Mouse (Mus musculus) lung, adult 18-20 months (tissue): ENCODE data around the gene Aadat.
"Not testable (repeated sequence)": the region's sequence is repeated elsewhere in the genome, so short reads cannot be mapped to it uniquely, and the experiment has no call there.

ENCODE experiments used
- DNase-seq, 2 experiments: peaks; one replicate each; pipeline ENCODE4 v3.0.0; 2022; ENCODE audit warnings: mixed read lengths in 2 of 2

Aadat gene

DNA sequence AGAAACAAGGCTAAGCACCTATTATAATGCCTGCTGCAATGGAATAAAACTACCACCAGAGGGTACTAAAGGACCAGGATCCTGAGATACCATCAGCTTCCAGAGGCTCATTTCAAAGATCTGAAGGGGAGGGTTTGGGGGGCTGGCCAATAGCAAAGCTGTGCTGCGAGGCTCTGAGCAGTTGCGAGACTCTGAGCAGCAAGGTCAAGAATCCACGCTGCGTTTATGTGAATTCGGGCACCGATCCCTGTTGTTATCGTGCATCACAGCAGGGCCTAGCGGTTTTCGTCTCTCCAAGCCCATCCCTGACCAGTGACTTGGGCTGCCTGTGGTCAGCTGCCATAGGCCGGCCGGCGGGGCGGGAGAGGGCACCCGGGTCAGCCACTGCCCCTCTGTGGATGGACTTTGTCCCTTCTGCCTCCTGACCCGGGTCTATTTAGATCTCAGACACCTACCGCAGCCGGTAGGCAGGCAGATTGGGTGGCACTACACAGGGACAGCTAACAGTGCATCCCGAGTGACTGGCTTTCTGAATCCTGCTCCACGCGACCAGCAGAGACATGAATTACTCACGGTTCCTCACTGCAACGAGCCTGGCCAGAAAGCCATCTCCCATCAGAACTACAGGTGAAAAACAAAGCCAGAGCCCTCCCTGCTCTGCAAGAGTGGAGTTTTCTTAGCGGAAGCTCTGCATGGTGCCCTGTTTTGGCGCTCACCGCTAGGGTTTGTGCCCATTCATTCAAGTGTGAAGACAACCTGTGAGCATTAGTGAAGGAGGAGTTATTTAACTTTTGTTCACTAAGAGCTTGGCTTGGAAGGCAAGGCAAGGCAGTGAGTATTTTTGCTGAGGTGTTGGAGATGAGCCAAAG lies at the start of gene Aadat:
Gene Aadat (plus strand): TSS at position 280 of the 869 bp plus-strand sequence.
- DNase-seq, result peak; percentile 12 to 29

- peak in 1 of 2 experiments; percentile 14 for DNase-seq
These were observed 38.9 kb upstream of the Aadat start for GRCm38 (mm10) chr8:60466686-60467335.

DNA sequence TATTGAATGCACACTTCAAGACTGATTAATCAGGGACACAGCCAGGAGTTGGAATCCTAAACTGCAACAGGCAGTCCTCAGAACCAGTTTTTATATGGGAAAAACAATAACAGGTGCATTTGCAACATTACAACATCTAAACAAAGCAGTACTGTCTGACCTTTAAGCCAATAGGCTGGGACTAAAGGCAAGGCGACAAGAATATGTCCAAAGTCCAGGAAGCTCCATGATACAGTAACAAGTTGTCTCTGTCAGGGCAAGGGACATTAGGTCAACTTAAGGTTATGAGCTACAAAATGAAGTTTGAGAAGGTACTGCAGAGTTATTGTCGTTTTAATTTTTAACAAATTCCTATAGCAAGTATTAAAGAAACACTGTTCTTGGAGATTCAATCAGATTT lies 15.6 kb upstream of the Aadat start:
- no peak for DNase-seq

- no peak for DNase-seq
These were observed 13.9 kb upstream of the Aadat start for GRCm38 (mm10) chr8:60491871-60492270.

DNA sequence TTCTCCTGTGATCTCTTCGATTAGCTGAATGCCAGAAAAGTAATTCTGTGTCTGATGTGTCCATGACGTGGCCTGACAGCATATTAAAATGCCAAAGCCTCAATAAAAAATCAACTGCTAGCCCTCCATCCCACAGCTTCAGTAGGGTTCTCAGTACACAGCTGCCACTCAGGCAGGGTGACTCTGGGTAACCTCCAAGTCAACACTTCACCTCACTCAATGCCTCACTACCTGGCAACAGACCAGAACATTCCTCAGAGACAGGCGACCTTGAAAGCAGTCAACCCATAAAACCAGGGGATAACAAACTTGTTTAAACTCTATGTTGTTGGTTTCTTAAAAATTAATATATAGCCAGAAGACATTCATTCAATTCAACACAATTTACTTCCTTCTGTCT lies 13.3 kb upstream of the Aadat start:
- DNase-seq, result no peak

DNA sequence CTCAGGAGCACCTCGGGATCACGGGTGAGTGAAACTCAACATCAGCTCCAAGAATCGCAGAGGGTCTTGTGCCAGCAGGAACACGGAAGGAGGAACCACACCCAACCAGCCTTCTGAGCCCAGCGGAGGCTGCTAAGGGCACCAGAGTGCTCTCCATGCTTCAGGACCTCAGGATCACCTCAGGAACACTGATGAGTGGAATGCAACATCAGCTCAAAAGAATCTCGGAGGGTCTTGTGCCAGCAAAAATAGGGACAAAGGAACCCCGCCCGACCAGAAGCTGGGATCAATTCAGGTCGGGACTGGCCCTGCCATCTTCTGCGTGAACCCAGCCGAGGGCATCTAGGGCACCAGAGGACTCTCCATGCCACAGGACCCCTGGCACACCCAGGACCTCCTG lies 11.1 kb upstream of the Aadat start:
- DNase-seq, result no peak

DNA sequence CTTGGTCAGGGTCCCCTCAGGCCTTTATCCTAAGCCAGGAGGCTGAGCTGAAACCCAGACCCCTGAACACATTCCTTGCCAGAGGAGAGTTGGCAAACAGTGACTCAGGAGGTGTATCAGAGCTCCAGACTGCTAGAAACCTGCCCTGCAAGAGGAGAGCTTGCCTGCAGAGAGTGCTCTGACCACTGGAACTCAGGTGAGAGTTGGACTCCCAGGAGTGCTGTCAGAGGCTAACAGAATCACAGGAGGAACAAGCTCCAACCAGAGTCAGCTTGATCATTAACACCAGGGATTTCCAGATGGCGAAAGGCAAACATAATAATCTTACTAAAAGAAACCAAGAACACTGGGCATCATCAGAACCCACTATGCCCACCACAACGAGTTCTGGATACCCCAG lies 10.7 kb upstream of the Aadat start:
- not testable (repeated sequence) for DNase-seq

DNA sequence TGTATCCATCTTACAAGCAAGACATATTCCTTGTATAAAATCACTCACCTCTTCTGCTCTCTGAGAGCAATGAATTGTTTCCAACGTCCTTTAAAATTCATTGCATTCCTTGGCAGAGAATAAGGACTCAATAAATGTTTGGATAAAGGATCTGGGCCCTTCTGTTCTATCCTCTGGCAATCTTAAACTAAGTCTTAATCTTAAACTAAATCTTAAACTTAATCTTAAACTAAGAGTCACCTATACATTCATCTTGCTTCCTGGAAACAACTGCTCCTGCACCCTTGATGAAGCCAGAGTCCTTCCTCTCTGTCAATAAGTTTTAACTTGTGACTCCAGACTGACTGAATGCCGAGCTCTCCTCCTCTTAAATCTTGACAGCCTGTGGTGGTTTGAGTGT lies 2.6 kb upstream of the Aadat start, which contains the start of gene Gm10283:
Gene Gm10283 (minus strand): TSS at position 101 of the 400 bp plus-strand sequence.
- no peak for DNase-seq

- no peak for DNase-seq
These were observed 12.6 kb downstream of the Aadat start for GRCm38 (mm10) chr8:60518286-60518685.

GRCm38 (mm10) chr8:60534945-60535344 lies 29.2 kb downstream of the Aadat start:
- no peak for DNase-seq

DNA sequence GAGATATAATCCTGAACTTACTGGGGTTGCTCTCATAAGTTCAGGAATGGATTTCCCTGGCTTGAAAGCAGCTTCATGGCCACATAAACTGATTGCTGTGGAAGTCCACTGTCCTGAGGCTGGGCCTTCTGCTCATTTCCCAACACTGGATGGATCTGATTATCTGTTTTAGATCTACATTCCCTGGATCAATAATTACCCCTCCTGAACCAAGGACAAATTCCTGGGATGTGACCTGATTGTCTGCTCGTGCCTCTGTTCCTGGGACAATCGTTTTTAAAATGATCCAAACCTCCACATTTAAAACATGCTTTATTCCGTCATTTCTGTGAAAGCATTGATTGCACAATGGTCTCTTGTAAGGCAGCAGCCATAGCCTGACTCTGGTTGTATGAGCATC lies 61.1 kb downstream of the Aadat start:
- no peak for DNase-seq

DNA sequence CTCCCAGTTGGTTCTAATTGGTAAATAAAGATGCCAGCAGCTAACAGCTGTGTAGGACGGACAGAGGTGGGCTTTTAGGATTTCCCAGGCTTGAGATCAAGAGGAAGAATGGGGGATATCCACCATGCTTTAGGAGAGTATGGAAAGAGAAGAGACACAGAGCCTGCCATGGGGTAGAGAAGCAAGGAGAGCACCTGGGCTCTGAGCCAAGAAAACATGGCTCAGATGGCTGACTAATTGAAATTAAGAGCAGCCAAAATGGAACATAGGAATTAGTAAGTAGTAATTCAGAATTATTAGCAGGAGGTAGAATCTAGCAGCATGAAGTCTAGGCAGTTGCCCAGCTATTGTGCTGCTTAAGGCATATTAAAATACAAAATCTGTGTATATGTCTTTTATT lies 71.5 kb downstream of the Aadat start:
- DNase-seq, result no peak

DNA sequence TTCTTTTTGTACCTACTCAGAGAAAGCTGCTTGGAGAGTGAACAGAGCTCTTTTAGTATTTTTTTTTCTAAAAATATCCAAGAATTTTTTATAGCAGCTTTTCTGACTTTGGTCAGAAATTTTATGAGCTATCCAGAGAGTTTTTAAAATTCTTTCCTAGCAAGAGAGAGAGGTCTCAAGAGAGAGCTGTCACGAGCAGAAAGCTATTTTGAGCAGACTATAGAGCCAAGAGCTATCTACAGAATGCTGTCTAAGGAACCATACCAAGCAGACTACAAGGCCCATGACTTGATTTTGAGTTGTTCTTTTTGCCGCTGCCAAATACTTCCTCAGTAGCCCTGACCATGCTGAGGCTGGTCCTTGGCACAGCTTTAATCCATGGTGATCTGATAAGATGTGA lies 77.6 kb downstream of the Aadat start:
- no peak for DNase-seq

- not testable (repeated sequence) for DNase-seq
These were observed 85.8 kb downstream of the Aadat start for GRCm38 (mm10) chr8:60591352-60592105.

DNA sequence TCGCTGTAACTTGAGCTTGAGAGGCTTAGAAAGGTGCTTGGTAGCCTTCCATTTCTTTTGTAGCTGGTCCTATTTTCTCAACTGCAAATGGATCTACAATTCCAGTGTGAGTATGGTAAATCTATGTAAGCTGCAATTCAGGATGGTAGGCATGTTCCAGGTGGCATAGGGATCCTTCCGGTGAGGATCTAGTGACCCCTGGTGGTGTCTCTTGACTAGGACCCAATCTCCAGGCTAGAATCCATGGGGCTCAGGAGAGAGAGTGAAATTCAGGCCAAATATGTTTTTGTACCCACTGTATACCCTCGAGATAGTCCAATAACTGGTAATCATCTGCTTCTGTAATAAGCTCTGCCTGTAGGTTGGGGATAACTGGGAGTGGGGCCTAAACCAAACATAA lies 89.0 kb downstream of the Aadat start:
- DNase-seq, result no peak
